ENCODE assay signal across 11 mouse cellular contexts in the genomic region with DNA sequence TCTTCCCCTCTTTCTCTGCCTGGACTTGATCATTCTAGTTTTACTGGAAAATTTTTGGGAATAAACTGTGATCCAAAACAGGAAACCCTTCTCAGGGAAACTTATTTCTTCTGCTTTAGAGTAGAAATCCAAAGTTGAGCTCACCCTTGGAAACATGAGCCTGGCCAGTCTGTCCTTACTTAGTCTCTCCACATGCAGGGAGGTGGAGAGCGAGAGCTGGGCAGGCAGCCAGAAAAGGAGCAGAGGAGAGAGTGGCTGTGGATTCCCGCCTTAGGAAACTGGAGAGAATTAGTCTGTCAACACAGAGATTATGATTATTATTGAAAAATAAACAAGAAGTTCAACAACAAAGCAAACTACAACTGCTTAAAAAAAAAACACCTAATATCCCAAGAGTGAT. TPM values are rescaled to one million over a fixed set of nuclear protein-coding genes. Genes with fewer than 3 reads are reported as not detected.
DNase-seq lines count a peak whose midpoint lies in the region; ATAC-seq lines count a peak whose summit lies in the region.
"Had no signal": no experiment of that assay in that cellular context is flagged by ENCODE, and none has a peak within 500 bp of the region (broad histone marks: within the 10 kb centered on the region; RNA-seq: fewer than 3 reads in every experiment).

No protein-coding gene starts in this region.

- no peak overlapping the region for H3K27ac ChIP-seq in intestine, embryonic 16.5 days (ENCODE audit: low read length)

- WGBS in intestine, embryonic 16.5 days = 69% methylated on average over 2 of the region's 2 CpGs

- H3K4me2 ChIP-seq in intestine, embryonic 16.5 days (ENCODE audit: low read depth, low read length) = no peak overlapping the region

- no peak overlapping the region for H3K9ac ChIP-seq in intestine, embryonic 16.5 days (ENCODE audit: low read depth, low read length)

- no peaks in the 10 kb centered on the region for H3K9me3 ChIP-seq in intestine, embryonic 16.5 days (ENCODE audit: control insufficient read depth, low read length)

- no peaks in the 10 kb centered on the region for H3K27me3 ChIP-seq in intestine, embryonic 16.5 days (replicated peaks; ENCODE audit: control insufficient read depth, insufficient read depth, low read length)

- intact Hi-C loops in heart, postnatal 10 days (cut with DNase I) = no loop called here

- H3K4me3 ChIP-seq in intestine, embryonic 16.5 days (ENCODE audit: low read length) = no peak overlapping the region

- no peaks in the 10 kb centered on the region for H3K36me3 ChIP-seq in intestine, embryonic 16.5 days (ENCODE audit: control insufficient read depth, insufficient read depth, low read length)

- no peak for ATAC-seq in intestine, embryonic 16.5 days

- no peaks in the 10 kb centered on the region for H3K4me1 ChIP-seq in intestine, embryonic 16.5 days (ENCODE audit: control insufficient read depth, insufficient read depth, low read length)

- peak; percentile 33 to 48 for DNase-seq in cerebellum, postnatal 14 days
- DNase-seq in cerebellum, adult 11-12 months = no peak
- DNase-seq in right cerebral cortex, postnatal 4 days = peak; percentile 11
- DNase-seq in right cerebral cortex, adult 18-20 months = no peak
- DNase-seq in heart, postnatal 10 days = peak; percentile 72 to 75
- DNase-seq in testis, postnatal 10 days (ENCODE audit: low spot score) = peak; percentile 68
- DNase-seq in yolk sac, embryonic 10.5 days (ENCODE audit: low spot score) = no peak
- DNase-seq: B cell, adult 2 months; layer of hippocampus, postnatal 36 days; thymus, postnatal 36 days had no signal

RNA-seq across cellular contexts. Expression of gene Frmd7, which starts 6.1 kb away (rescaled TPM):
- total RNA-seq in heart, postnatal 10 days (2021) = not detected
- polyA plus RNA-seq in intestine, embryonic 16.5 days (2015; fragmentation: Nextera tagmentation; extraction: Ambion mirVana) = not detected in 2 replicates

Comparison
In these comparisons a context has a peak if more than half of its experiments do, and no peak if none do; other contexts are left out.
1. DNase-seq: peak in cerebellum, postnatal 14 days (2 of 2), right cerebral cortex, postnatal 4 days (single experiment), heart, postnatal 10 days (2 of 2) and testis, postnatal 10 days (single experiment); none in cerebellum, adult 11-12 months (single experiment), right cerebral cortex, adult 18-20 months (single experiment) and yolk sac, embryonic 10.5 days (single experiment).